Mouse (Mus musculus): Measurements from ENCODE around the gene Lima1.

Lima1 gene

GRCm38 (mm10) chr15:99733186-99733585 lies 142.1 kb downstream of the Lima1 start:
- DNase-seq (ENCODE audit: low read depth) = no peak

- no peak for DNase-seq (ENCODE audit: low read depth)
Measured at GRCm38 (mm10) chr15:99731678-99732077, 143.6 kb downstream of the Lima1 start.

GRCm38 (mm10) chr15:99731167-99731566 lies 144.1 kb downstream of the Lima1 start:
- DNase-seq (ENCODE audit: low read depth) = peak; percentile 18

- DNase-seq (ENCODE audit: low read depth) = peak; percentile 14
Measured at GRCm38 (mm10) chr15:99729056-99729783, 146.0 kb downstream of the Lima1 start.
